Mouse (Mus musculus) thymus, adult 2 months (tissue): ENCODE measurements around the gene Lrp6.

Experiments used
- CTCF ChIP-seq: fragments of 200-500 bp; IDR thresholded peaks from 2 replicates; pipeline ENCODE4 v1.5.1; 2012; ENCODE audit warnings: mild to moderate bottlenecking, control low read depth, low read length, moderate library complexity, borderline replicate concordance; ENCODE audit not compliant: control insufficient read depth, poor library complexity, insufficient read depth; ENCODE audit errors: extremely low read depth
- POLR2A ChIP-seq: fragments of 200-500 bp; IDR thresholded peaks from 2 replicates; pipeline ENCODE4 v1.6.1; 2012; ENCODE audit warnings: mild to moderate bottlenecking, low read length, control low read depth, moderate library complexity; ENCODE audit not compliant: control insufficient read depth, poor library complexity, insufficient read depth; ENCODE audit errors: extremely low read depth

DNA sequence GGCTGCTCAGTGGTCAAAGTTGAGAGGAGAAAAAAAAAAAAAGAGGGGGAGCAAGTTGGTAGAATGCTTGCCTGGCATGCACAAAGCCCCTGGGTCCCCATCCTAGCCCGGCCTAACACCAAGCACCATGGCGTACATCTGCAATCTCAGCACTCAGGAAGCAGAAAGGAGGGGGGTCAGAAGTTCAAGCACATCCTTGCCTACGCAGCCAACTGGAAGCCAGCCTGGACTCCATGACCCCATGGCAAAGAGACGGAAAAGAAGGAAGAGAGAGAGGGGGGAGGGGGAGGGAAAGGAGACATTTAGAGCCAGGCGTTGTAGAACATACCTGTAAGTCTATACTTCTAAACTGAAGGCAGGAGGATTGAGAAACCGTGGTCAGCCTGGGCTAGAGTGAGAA lies 39.8 kb upstream of the Lrp6 start:
- TF ChIP-seq CTCF = no peak
- no peak for TF ChIP-seq POLR2A
